Mouse (Mus musculus): ENCODE measurements around the gene Mag.

DNA sequence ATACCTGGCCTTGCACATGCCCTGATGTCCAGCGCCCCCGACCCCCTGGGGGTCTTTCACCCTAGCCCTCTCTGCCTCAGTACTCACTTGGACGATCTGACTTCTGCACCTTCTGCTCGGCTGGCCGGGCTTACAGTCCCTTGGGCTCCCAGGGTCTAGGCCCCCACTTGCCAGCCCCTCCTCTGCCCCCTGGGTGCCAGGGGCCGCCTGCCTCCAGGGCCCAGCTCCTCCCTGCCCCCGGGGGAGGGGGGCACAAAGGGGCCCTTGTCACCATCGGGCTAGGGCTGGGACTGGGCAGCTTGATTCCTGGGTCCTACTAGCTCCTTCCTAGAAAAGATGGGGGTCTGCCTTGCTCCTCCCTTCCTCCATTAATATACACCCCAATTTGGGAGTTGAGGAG lies at the start of gene Mag:
- TF ChIP-seq POLR2A (IDR thresholded peaks at IDR 0.05; ENCODE audit: borderline replicate concordance, control insufficient read depth, low read depth, low read length) (no peak), CTCF (IDR thresholded peaks at IDR 0.05; ENCODE audit: control insufficient read depth, insufficient read depth, low read length) (no peak)

Measured in bone marrow, adult 2 months (tissue).